Mouse (Mus musculus): Measurements from ENCODE around the gene Wbp2nl. TPM values are rescaled to one million over a fixed set of nuclear protein-coding genes. Genes with fewer than 3 reads are reported as not detected.

Gene Wbp2nl
- polyA plus RNA-seq, 1 experiment from 2014 or later = 0.09 TPM

DNA sequence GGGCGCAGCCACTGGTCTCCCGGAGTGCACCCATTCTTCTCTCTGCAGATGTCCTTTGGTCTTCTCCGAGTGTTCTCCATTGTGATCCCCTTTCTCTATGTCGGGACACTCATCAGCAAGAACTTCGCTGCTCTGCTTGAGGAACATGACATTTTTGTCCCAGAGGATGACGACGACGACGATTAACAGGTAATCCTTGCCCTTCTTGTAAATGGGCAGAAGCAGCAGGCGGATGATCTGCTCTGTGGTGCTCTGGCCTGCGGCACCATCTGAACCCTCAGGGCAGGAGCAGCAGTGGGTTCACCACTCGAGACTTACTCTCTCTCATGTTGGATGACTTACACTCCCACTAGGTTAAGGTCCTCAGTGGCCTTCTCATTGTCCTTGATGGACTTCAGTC is 49.1 kb downstream of the Wbp2nl start:
- DNase-seq (no peak), ATAC-seq (no peak)
- no peaks in the 10 kb centered on the region for H3K9me3 ChIP-seq (ENCODE audit: low read length)
- H3K9ac ChIP-seq (replicated peaks) = no peak overlapping the region
- peak overlapping the region; percentile 91 for H3K4me2 ChIP-seq (ENCODE audit: low read depth, low read length)
- no peaks in the 10 kb centered on the region for H3K27me3 ChIP-seq (ENCODE audit: insufficient read depth, low read length)
- H3K4me3 ChIP-seq (ENCODE audit: low read depth, low read length) = no peak overlapping the region; the same call in 1 of the 2 replicates
- WGBS (ENCODE audit: insufficient replicate concordance) = 89% methylated on average over 12 of the region's 12 CpGs
- TF ChIP-seq CTCF (IDR thresholded peaks at IDR 0.05; ENCODE audit: low read depth) (no peak), EP300 (IDR thresholded peaks at IDR 0.05; ENCODE audit: low read depth) (no peak)
- H3K36me3 ChIP-seq (replicated peaks; ENCODE audit: insufficient read depth, low read length) = peaks cover 44% of the 10 kb centered on the region
- H3K27ac ChIP-seq (ENCODE audit: low read depth) = peak overlapping the region; percentile 92; the same call in 1 of the 2 replicates
- peaks cover 65% of the 10 kb centered on the region for H3K4me1 ChIP-seq (ENCODE audit: insufficient read depth)

DNA sequence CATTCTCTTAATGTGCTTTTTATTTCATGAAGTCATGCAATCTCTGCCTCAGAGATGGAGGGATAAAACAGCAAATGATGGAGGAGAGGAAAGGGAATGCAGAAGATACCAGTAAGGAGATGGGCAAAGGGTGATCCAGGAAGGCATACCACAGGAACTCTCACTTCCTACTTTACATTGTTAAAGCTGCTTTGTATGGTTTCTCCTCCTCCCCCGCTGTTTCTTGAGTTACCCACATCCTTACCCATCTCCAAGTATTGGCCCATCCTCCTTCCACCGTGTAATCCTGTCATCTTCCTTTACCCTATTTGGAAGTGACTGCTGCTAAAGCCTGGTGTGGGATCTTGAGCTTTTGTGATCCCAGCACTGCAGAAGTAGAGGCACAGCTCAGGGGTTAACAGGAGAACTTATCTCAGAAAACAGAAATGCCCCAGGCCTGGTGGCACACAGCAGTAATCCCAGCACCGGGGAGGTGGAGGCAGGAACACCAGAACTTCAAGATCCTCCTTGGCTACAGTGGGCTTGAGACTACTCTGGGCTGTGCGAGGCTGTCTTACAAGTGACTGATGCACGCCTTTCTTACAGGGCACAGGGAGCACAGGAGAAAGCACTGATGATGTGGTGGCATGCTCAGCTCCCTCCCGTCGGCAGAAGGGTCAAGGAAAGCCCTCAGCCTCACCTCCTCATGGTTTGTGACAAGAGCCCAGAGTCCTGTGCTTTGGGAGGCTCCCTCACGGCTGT is 49.7 kb downstream of the Wbp2nl start:
- peaks cover 65% of the 10 kb centered on the region for H3K4me1 ChIP-seq (ENCODE audit: insufficient read depth)
- no peak for TF ChIP-seq EP300 (IDR thresholded peaks at IDR 0.05; ENCODE audit: low read depth)
- TF ChIP-seq CTCF (IDR thresholded peaks at IDR 0.05; ENCODE audit: low read depth) = no peak

DNA sequence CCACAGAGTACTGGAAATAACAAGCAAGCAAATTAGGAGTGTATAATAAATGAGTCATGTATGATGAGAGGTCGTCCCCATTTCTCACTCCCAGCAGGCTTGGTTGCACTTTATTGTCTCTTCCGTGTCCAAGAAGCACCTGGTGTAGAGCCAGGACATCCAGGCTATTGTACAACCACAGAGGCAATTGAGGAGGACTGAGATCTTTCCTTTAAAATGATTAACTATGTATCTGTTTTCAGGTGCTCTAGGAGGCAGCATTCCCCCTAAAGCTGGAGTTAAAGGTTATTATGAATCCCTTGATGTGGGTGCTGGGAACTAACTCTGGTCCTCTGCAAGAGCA is 50.2 kb downstream of the Wbp2nl start:
- Histone ChIP-seq H3K27ac (ENCODE audit: low read depth) (0 out of 2 replicates have a peak overlapping the region, but pooled peaks have one; percentile 3), H3K27me3 (ENCODE audit: insufficient read depth, low read length) (no peaks in the 10 kb centered on the region), H3K9ac (replicated peaks) (no peak overlapping the region), H3K9me3 (ENCODE audit: low read length) (no peaks in the 10 kb centered on the region), H3K4me3 (ENCODE audit: low read depth, low read length) (no peak overlapping the region), H3K4me1 (ENCODE audit: insufficient read depth) (peaks cover 60% of the 10 kb centered on the region), H3K36me3 (replicated peaks; ENCODE audit: insufficient read depth, low read length) (peaks cover 36% of the 10 kb centered on the region), H3K4me2 (ENCODE audit: low read depth, low read length) (no peak overlapping the region)
- ATAC-seq (no peak), DNase-seq (no peak)
- no peak for TF ChIP-seq EP300 (IDR thresholded peaks at IDR 0.05; ENCODE audit: low read depth)
- TF ChIP-seq CTCF (IDR thresholded peaks at IDR 0.05; ENCODE audit: low read depth) = no peak
- 86% methylated on average over 2 of the region's 2 CpGs for WGBS (ENCODE audit: insufficient replicate concordance)

More for the DNA sequence above, 49.7 kb downstream of the Wbp2nl start:
- no peaks in the 10 kb centered on the region for H3K27me3 ChIP-seq (ENCODE audit: insufficient read depth, low read length)
- WGBS (ENCODE audit: insufficient replicate concordance) = 79% methylated on average over 8 of the region's 8 CpGs
- H3K9ac ChIP-seq (replicated peaks) = no peak overlapping the region
- peaks cover 40% of the 10 kb centered on the region for H3K36me3 ChIP-seq (replicated peaks; ENCODE audit: insufficient read depth, low read length)
- no peak overlapping the region; the same call in 1 of the 2 replicates for H3K27ac ChIP-seq (ENCODE audit: low read depth)
- H3K4me2 ChIP-seq (ENCODE audit: low read depth, low read length) = peak overlapping the region; percentile 91; the same call in 1 of the 2 replicates
- ATAC-seq (no peak), DNase-seq (no peak)
- H3K4me3 ChIP-seq (ENCODE audit: low read depth, low read length) = no peak overlapping the region
- H3K9me3 ChIP-seq (ENCODE audit: low read length) = no peaks in the 10 kb centered on the region

DNA sequence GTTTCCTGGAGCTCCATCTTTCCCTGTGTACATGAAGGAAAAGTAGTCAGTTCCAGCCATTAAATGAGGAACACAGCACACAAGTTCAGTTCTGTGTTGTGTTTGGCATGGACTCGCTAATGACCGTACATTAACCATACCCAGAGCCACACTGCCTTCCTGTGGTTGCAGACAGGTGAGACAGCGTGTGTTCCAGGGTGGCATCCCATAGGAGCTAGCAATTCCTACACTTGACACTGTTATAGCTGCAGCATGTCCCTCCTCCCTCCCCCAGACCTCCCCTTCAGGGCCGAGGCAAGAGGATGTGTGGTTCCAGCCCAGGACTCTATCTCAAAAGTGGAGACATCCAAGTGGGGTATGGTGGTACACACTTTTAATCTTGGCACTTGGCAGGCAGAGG is 51.6 kb downstream of the Wbp2nl start:
- peak overlapping the region; percentile 88 for H3K27ac ChIP-seq (ENCODE audit: low read depth)
- 67% methylated on average over 4 of the region's 4 CpGs for WGBS (ENCODE audit: insufficient replicate concordance)
- TF ChIP-seq CTCF (IDR thresholded peaks at IDR 0.05; ENCODE audit: low read depth) = peak; percentile 27; the same call in 1 of the 2 replicates
- TF ChIP-seq EP300 (IDR thresholded peaks at IDR 0.05; ENCODE audit: low read depth) = no peak
- H3K27me3 ChIP-seq (ENCODE audit: insufficient read depth, low read length) = no peaks in the 10 kb centered on the region
- H3K36me3 ChIP-seq (replicated peaks; ENCODE audit: insufficient read depth, low read length) = peaks cover 33% of the 10 kb centered on the region
- no peak overlapping the region for H3K4me3 ChIP-seq (ENCODE audit: low read depth, low read length)
- H3K4me1 ChIP-seq (ENCODE audit: insufficient read depth) = peaks cover 51% of the 10 kb centered on the region
- no peak overlapping the region for H3K4me2 ChIP-seq (ENCODE audit: low read depth, low read length)
- H3K9me3 ChIP-seq (ENCODE audit: low read length) = no peaks in the 10 kb centered on the region
- DNase-seq (no peak), ATAC-seq (no peak)
- H3K9ac ChIP-seq (replicated peaks) = no peak overlapping the region; the same call in 1 of the 2 replicates

DNA sequence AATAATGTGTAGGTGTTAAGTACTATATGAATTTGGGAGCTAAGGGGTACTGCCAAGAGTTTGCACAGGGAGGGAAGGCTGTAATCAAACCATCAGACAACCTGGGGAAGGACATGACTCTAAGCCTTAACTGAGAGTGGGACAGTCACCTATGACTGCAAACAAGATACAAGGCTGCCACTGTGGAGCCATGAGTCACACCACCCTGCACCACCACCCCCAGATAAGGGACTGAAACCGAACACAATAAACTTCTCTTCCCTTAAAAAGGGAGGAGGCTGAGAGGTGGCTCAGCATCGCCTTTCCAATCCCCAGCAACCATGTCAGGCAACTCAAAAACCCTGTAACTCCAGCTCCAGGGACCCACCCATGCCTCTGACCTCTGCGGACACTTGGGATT is 52.7 kb downstream of the Wbp2nl start:
- TF ChIP-seq EP300 (IDR thresholded peaks at IDR 0.05; ENCODE audit: low read depth) (no peak), CTCF (IDR thresholded peaks at IDR 0.05; ENCODE audit: low read depth) (no peak)
- Histone ChIP-seq H3K9me3 (ENCODE audit: low read length) (no peaks in the 10 kb centered on the region), H3K27ac (ENCODE audit: low read depth) (peak overlapping the region; percentile 88), H3K4me3 (ENCODE audit: low read depth, low read length) (peak overlapping the region; percentile 19), H3K4me1 (ENCODE audit: insufficient read depth) (peaks cover 52% of the 10 kb centered on the region), H3K36me3 (replicated peaks; ENCODE audit: insufficient read depth, low read length) (peaks cover 33% of the 10 kb centered on the region), H3K27me3 (ENCODE audit: insufficient read depth, low read length) (no peaks in the 10 kb centered on the region), H3K9ac (replicated peaks) (peak overlapping the region; percentile 39; the same call in 1 of the 2 replicates), H3K4me2 (ENCODE audit: low read depth, low read length) (peak overlapping the region; percentile 87)
- DNase-seq = no peak
- no peak for ATAC-seq
- WGBS (ENCODE audit: insufficient replicate concordance) = 38% methylated on average over 3 of the region's 3 CpGs

DNA sequence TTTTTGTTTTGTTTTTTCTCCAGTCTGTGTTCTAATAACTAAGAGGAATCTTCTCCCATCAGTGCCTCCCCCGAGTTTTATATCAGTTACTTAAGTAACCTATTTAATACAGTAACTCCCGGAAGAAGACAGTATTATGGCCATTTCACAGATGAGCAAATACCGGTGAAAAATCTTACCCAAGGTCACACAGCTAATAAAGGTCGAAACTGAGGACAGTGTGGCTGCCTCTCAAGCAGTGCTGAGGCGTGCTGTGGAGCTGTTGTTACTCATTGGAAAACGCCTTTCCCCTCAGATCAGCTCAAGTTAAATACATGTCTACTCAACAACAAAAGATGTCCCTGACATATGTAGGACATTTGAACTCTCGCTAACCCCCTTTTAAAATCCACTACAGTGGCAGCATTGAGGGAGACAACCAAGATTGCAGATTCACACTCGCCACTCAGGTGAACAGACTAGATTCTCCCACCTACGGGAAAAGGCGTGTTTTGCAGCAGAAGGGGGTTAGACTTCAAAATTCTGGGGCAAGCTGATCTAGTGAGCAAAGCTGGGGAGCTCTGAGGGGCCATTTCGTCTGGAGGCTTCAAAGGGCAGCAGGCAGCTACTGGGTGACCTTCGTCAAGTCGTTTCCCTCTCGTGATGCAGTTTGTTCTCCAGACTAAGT is 54.5 kb downstream of the Wbp2nl start:
- H3K9me3 ChIP-seq (ENCODE audit: low read length) = no peaks in the 10 kb centered on the region
- WGBS (ENCODE audit: insufficient replicate concordance) = 16% methylated on average over 14 of the region's 14 CpGs
- no peaks in the 10 kb centered on the region for H3K27me3 ChIP-seq (ENCODE audit: insufficient read depth, low read length)
- H3K36me3 ChIP-seq (replicated peaks; ENCODE audit: insufficient read depth, low read length) = peaks cover 30% of the 10 kb centered on the region
- peak overlapping the region; percentile 74 for H3K4me3 ChIP-seq (ENCODE audit: low read depth, low read length)
- H3K27ac ChIP-seq (ENCODE audit: low read depth) = peak overlapping the region; percentile 88
- DNase-seq (peak; percentile 44), ATAC-seq (no peak)
- H3K9ac ChIP-seq (replicated peaks) = peak overlapping the region; percentile 95
- H3K4me1 ChIP-seq (ENCODE audit: insufficient read depth) = peaks cover 48% of the 10 kb centered on the region
- peak overlapping the region; percentile 87 for H3K4me2 ChIP-seq (ENCODE audit: low read depth, low read length)
- no peak for TF ChIP-seq EP300 (IDR thresholded peaks at IDR 0.05; ENCODE audit: low read depth)
- no peak for TF ChIP-seq CTCF (IDR thresholded peaks at IDR 0.05; ENCODE audit: low read depth)

All from liver, postnatal 0 days (tissue).